ENCODE assay signal across 17 mouse cellular contexts in genomic region chr4:115497466-115497865, GRCm38 (mm10). TPM values are rescaled to one million over a fixed set of nuclear protein-coding genes. Genes with fewer than 3 reads are reported as not detected.
"Had no signal": no experiment of that assay in that cellular context is flagged by ENCODE, and none has a peak within 500 bp of the region (broad histone marks: within the 10 kb centered on the region; RNA-seq: fewer than 3 reads in every experiment).

No protein-coding gene starts in this region.

- DNase-seq: lung, adult 18-20 months; right cerebral cortex, postnatal 14 days; thymus, postnatal 36 days had no signal

- H3K4me3 ChIP-seq: kidney, embryonic 15.5 days; left cerebral cortex, adult 2 months; limb, embryonic 10.5 days; midbrain, embryonic 12.5 days had no signal

- H3K36me3 ChIP-seq: kidney, embryonic 15.5 days; limb, embryonic 10.5 days; midbrain, embryonic 12.5 days had no signal

- H3K4me2 ChIP-seq: kidney, embryonic 15.5 days; midbrain, embryonic 12.5 days had no signal

- H3K27ac ChIP-seq: hindbrain, postnatal 0 days; kidney, embryonic 15.5 days; left cerebral cortex, adult 2 months; limb, embryonic 10.5 days; midbrain, embryonic 12.5 days had no signal

- H3K4me1 ChIP-seq: kidney, embryonic 15.5 days; limb, embryonic 10.5 days; midbrain, embryonic 12.5 days had no signal

- ATAC-seq: hindbrain, postnatal 0 days had no signal

- H3K9ac ChIP-seq: kidney, embryonic 15.5 days; midbrain, embryonic 12.5 days had no signal

- H3K9me3 ChIP-seq: kidney, embryonic 15.5 days; limb, embryonic 10.5 days; midbrain, embryonic 12.5 days had no signal

- H3K27me3 ChIP-seq: kidney, embryonic 15.5 days; midbrain, embryonic 12.5 days had no signal

RNA-seq across cellular contexts. Expression of gene Cyp4a14, which starts 1.5 kb away (rescaled TPM):
- polyA plus RNA-seq: hindbrain, postnatal 0 days; intestine, embryonic 14.5 days; large intestine, adult 2 months; limb, embryonic 10.5 days; limb, embryonic 14.5 days; lung, embryonic 16.5 days; midbrain, embryonic 12.5 days; midbrain, postnatal 0 days; neural tube, embryonic 14.5 days; spleen, adult 2 months; stomach, embryonic 16.5 days; thymus, postnatal 0 days had no signal

RNA-seq across cellular contexts. Expression of gene Cyp4a10, which starts 20.6 kb away (rescaled TPM):
- polyA plus RNA-seq: hindbrain, postnatal 0 days; intestine, embryonic 14.5 days; large intestine, adult 2 months; limb, embryonic 10.5 days; limb, embryonic 14.5 days; lung, embryonic 16.5 days; midbrain, embryonic 12.5 days; midbrain, postnatal 0 days; neural tube, embryonic 14.5 days; thymus, postnatal 0 days had no signal

RNA-seq across cellular contexts. Expression of gene Cyp4a30b, which starts 45.1 kb away (rescaled TPM):
- polyA plus RNA-seq: hindbrain, postnatal 0 days; intestine, embryonic 14.5 days; large intestine, adult 2 months; limb, embryonic 10.5 days; limb, embryonic 14.5 days; lung, embryonic 16.5 days; midbrain, embryonic 12.5 days; midbrain, postnatal 0 days; neural tube, embryonic 14.5 days; spleen, adult 2 months; stomach, embryonic 16.5 days; thymus, postnatal 0 days had no signal
